Mouse (Mus musculus): ENCODE data around the gene Apbb2.

GRCm38 (mm10) chr5:66570709-66571108 lies 47.9 kb downstream of the Apbb2 start:
- TF ChIP-seq CTCF (IDR thresholded peaks at IDR 0.05) (no peak), EP300 (IDR thresholded peaks at IDR 0.05) (no peak)

All from lung, postnatal 0 days (tissue).